Mouse (Mus musculus): ENCODE measurements around the gene Nfu1. TPM values are rescaled to one million over a fixed set of nuclear protein-coding genes. Genes with fewer than 3 reads are reported as not detected.

Nfu1 gene
- polyA plus RNA-seq, 1 experiment from 2014 or later = 93.6 TPM

GRCm38 (mm10) chr6:86989576-86989975 is 19.5 kb upstream of the Nfu1 start:
- no peak overlapping the region for H3K4me3 ChIP-seq (ENCODE audit: low read depth, low read length)
- no peaks in the 10 kb centered on the region for H3K9me3 ChIP-seq (ENCODE audit: control insufficient read depth, low read length)
- no peak overlapping the region for H3K4me2 ChIP-seq (ENCODE audit: low read depth, severe bottlenecking)
- no peaks in the 10 kb centered on the region for H3K4me1 ChIP-seq (ENCODE audit: control insufficient read depth, insufficient read depth, low read length)
- no peak for DNase-seq (ENCODE audit: low spot score)
- ATAC-seq (ENCODE audit: insufficient number of reproducible peaks, low FRiP score, low TSS enrichment, low read depth) = no peak
- no peak overlapping the region for H3K9ac ChIP-seq (ENCODE audit: low read length)
- H3K36me3 ChIP-seq (ENCODE audit: control insufficient read depth, insufficient read depth, low read length) = no peaks in the 10 kb centered on the region
- H3K27ac ChIP-seq (replicated peaks; ENCODE audit: low read depth, low read length) = no peak overlapping the region
- no peaks in the 10 kb centered on the region for H3K27me3 ChIP-seq (ENCODE audit: control insufficient read depth, insufficient read depth, low read length)
- 92% methylated on average over 6 of the region's 6 CpGs for WGBS

GRCm38 (mm10) chr6:86991041-86991440 is 18.0 kb upstream of the Nfu1 start:
- WGBS = 92% methylated on average over 3 of the region's 3 CpGs
- DNase-seq (ENCODE audit: low spot score) = no peak
- no peaks in the 10 kb centered on the region for H3K4me1 ChIP-seq (ENCODE audit: control insufficient read depth, insufficient read depth, low read length)
- H3K27me3 ChIP-seq (ENCODE audit: control insufficient read depth, insufficient read depth, low read length) = no peaks in the 10 kb centered on the region
- H3K27ac ChIP-seq (replicated peaks; ENCODE audit: low read depth, low read length) = no peak overlapping the region
- no peak for ATAC-seq (ENCODE audit: insufficient number of reproducible peaks, low FRiP score, low TSS enrichment, low read depth)
- no peaks in the 10 kb centered on the region for H3K9me3 ChIP-seq (ENCODE audit: control insufficient read depth, low read length)
- H3K36me3 ChIP-seq (ENCODE audit: control insufficient read depth, insufficient read depth, low read length) = no peaks in the 10 kb centered on the region
- H3K4me3 ChIP-seq (ENCODE audit: low read depth, low read length) = no peak overlapping the region
- no peak overlapping the region for H3K4me2 ChIP-seq (ENCODE audit: low read depth, severe bottlenecking)
- no peak overlapping the region for H3K9ac ChIP-seq (ENCODE audit: low read length)

- Histone ChIP-seq H3K27ac (replicated peaks; ENCODE audit: low read depth, low read length) (no peak overlapping the region), H3K4me2 (ENCODE audit: low read depth, severe bottlenecking) (no peak overlapping the region), H3K36me3 (ENCODE audit: control insufficient read depth, insufficient read depth, low read length) (no peaks in the 10 kb centered on the region; the same call in 1 of the 2 replicates), H3K4me3 (ENCODE audit: low read depth, low read length) (no peak overlapping the region), H3K4me1 (ENCODE audit: control insufficient read depth, insufficient read depth, low read length) (no peaks in the 10 kb centered on the region), H3K27me3 (ENCODE audit: control insufficient read depth, insufficient read depth, low read length) (no peaks in the 10 kb centered on the region), H3K9ac (ENCODE audit: low read length) (no peak overlapping the region), H3K9me3 (ENCODE audit: control insufficient read depth, low read length) (no peaks in the 10 kb centered on the region)
- ATAC-seq (ENCODE audit: insufficient number of reproducible peaks, low FRiP score, low TSS enrichment, low read depth) = no peak
- WGBS = 87% methylated on average over 8 of the region's 8 CpGs
- no peak for DNase-seq (ENCODE audit: low spot score)
These were observed 16.7 kb upstream of the Nfu1 start for GRCm38 (mm10) chr6:86992349-86992748.

- DNase-seq (ENCODE audit: low spot score) (no peak), ATAC-seq (ENCODE audit: insufficient number of reproducible peaks, low FRiP score, low TSS enrichment, low read depth) (no peak)
- no peaks in the 10 kb centered on the region for H3K27me3 ChIP-seq (ENCODE audit: control insufficient read depth, insufficient read depth, low read length)
- WGBS = 90% methylated on average over 4 of the region's 4 CpGs
- H3K9ac ChIP-seq (ENCODE audit: low read length) = no peak overlapping the region
- no peaks in the 10 kb centered on the region for H3K9me3 ChIP-seq (ENCODE audit: control insufficient read depth, low read length)
- no peak overlapping the region for H3K4me2 ChIP-seq (ENCODE audit: low read depth, severe bottlenecking)
- H3K4me1 ChIP-seq (ENCODE audit: control insufficient read depth, insufficient read depth, low read length) = no peaks in the 10 kb centered on the region
- no peak overlapping the region for H3K27ac ChIP-seq (replicated peaks; ENCODE audit: low read depth, low read length)
- H3K4me3 ChIP-seq (ENCODE audit: low read depth, low read length) = no peak overlapping the region
- H3K36me3 ChIP-seq (ENCODE audit: control insufficient read depth, insufficient read depth, low read length) = no peaks in the 10 kb centered on the region; the same call in 1 of the 2 replicates
These were observed 14.8 kb upstream of the Nfu1 start for GRCm38 (mm10) chr6:86994254-86994653.

GRCm38 (mm10) chr6:86996629-86997307 is 12.3 kb upstream of the Nfu1 start:
- H3K9me3 ChIP-seq (ENCODE audit: control insufficient read depth, low read length) = no peaks in the 10 kb centered on the region
- WGBS = 90% methylated on average over 5 of the region's 5 CpGs
- no peaks in the 10 kb centered on the region; the same call in 1 of the 2 replicates for H3K36me3 ChIP-seq (ENCODE audit: control insufficient read depth, insufficient read depth, low read length)
- no peak overlapping the region for H3K9ac ChIP-seq (ENCODE audit: low read length)
- DNase-seq (ENCODE audit: low spot score) (no peak), ATAC-seq (ENCODE audit: insufficient number of reproducible peaks, low FRiP score, low TSS enrichment, low read depth) (no peak)
- no peak overlapping the region for H3K27ac ChIP-seq (replicated peaks; ENCODE audit: low read depth, low read length)
- H3K4me3 ChIP-seq (ENCODE audit: low read depth, low read length) = no peak overlapping the region
- H3K4me1 ChIP-seq (ENCODE audit: control insufficient read depth, insufficient read depth, low read length) = no peaks in the 10 kb centered on the region
- H3K4me2 ChIP-seq (ENCODE audit: low read depth, severe bottlenecking) = no peak overlapping the region
- H3K27me3 ChIP-seq (ENCODE audit: control insufficient read depth, insufficient read depth, low read length) = no peaks in the 10 kb centered on the region

GRCm38 (mm10) chr6:86997360-86997759 is 11.7 kb upstream of the Nfu1 start:
- Histone ChIP-seq H3K4me3 (ENCODE audit: low read depth, low read length) (no peak overlapping the region), H3K36me3 (ENCODE audit: control insufficient read depth, insufficient read depth, low read length) (no peaks in the 10 kb centered on the region; the same call in 1 of the 2 replicates), H3K27me3 (ENCODE audit: control insufficient read depth, insufficient read depth, low read length) (no peaks in the 10 kb centered on the region), H3K27ac (replicated peaks; ENCODE audit: low read depth, low read length) (no peak overlapping the region), H3K9ac (ENCODE audit: low read length) (no peak overlapping the region), H3K4me1 (ENCODE audit: control insufficient read depth, insufficient read depth, low read length) (no peaks in the 10 kb centered on the region), H3K9me3 (ENCODE audit: control insufficient read depth, low read length) (no peaks in the 10 kb centered on the region), H3K4me2 (ENCODE audit: low read depth, severe bottlenecking) (no peak overlapping the region)
- DNase-seq (ENCODE audit: low spot score) = no peak
- 89% methylated on average over 6 of the region's 6 CpGs for WGBS
- no peak for ATAC-seq (ENCODE audit: insufficient number of reproducible peaks, low FRiP score, low TSS enrichment, low read depth)

GRCm38 (mm10) chr6:87001995-87002394 is 7.0 kb upstream of the Nfu1 start:
- H3K4me2 ChIP-seq (ENCODE audit: low read depth, severe bottlenecking) = no peak overlapping the region
- no peak for ATAC-seq (ENCODE audit: insufficient number of reproducible peaks, low FRiP score, low TSS enrichment, low read depth)
- H3K27me3 ChIP-seq (ENCODE audit: control insufficient read depth, insufficient read depth, low read length) = no peaks in the 10 kb centered on the region
- no peaks in the 10 kb centered on the region for H3K9me3 ChIP-seq (ENCODE audit: control insufficient read depth, low read length)
- no peak overlapping the region for H3K4me3 ChIP-seq (ENCODE audit: low read depth, low read length)
- H3K9ac ChIP-seq (ENCODE audit: low read length) = no peak overlapping the region
- no peak for DNase-seq (ENCODE audit: low spot score)
- 94% methylated on average over 6 of the region's 6 CpGs for WGBS
- no peaks in the 10 kb centered on the region for H3K4me1 ChIP-seq (ENCODE audit: control insufficient read depth, insufficient read depth, low read length)
- no peak overlapping the region for H3K27ac ChIP-seq (replicated peaks; ENCODE audit: low read depth, low read length)
- H3K36me3 ChIP-seq (ENCODE audit: control insufficient read depth, insufficient read depth, low read length) = no peaks in the 10 kb centered on the region; the same call in 1 of the 2 replicates

GRCm38 (mm10) chr6:87002521-87003055 is 6.4 kb upstream of the Nfu1 start:
- H3K27me3 ChIP-seq (ENCODE audit: control insufficient read depth, insufficient read depth, low read length) = no peaks in the 10 kb centered on the region
- H3K9me3 ChIP-seq (ENCODE audit: control insufficient read depth, low read length) = no peaks in the 10 kb centered on the region
- no peaks in the 10 kb centered on the region for H3K4me1 ChIP-seq (ENCODE audit: control insufficient read depth, insufficient read depth, low read length)
- peak; percentile 90 for DNase-seq (ENCODE audit: low spot score)
- WGBS = 59% methylated on average over 8 of the region's 8 CpGs
- no peak overlapping the region for H3K4me3 ChIP-seq (ENCODE audit: low read depth, low read length)
- no peak for ATAC-seq (ENCODE audit: insufficient number of reproducible peaks, low FRiP score, low TSS enrichment, low read depth)
- H3K4me2 ChIP-seq (ENCODE audit: low read depth, severe bottlenecking) = no peak overlapping the region
- no peak overlapping the region for H3K9ac ChIP-seq (ENCODE audit: low read length)
- no peaks in the 10 kb centered on the region; the same call in 1 of the 2 replicates for H3K36me3 ChIP-seq (ENCODE audit: control insufficient read depth, insufficient read depth, low read length)
- H3K27ac ChIP-seq (replicated peaks; ENCODE audit: low read depth, low read length) = no peak overlapping the region
